Mouse (Mus musculus) ES-Bruce4 (cell line): ENCODE measurements around the gene Ifitm3. TPM values are rescaled to one million over a fixed set of nuclear protein-coding genes. Genes with fewer than 3 reads are reported as not detected.

Source experiments
- H3K27ac ChIP-seq: 2 replicates; pipeline ENCODE4 v1.5.1; 2012; ENCODE audit warnings: low read length, inconsistent platforms; ENCODE audit not compliant: insufficient read depth
- H3K27me3 ChIP-seq: 2 replicates; pipeline ENCODE4 v1.6.1; 2012; ENCODE audit warnings: mild to moderate bottlenecking, low read length, inconsistent platforms; ENCODE audit not compliant: control insufficient read depth, poor library complexity, insufficient read depth, severe bottlenecking
- H3K36me3 ChIP-seq: 2 replicates; pipeline ENCODE4 v1.6.1; 2012; ENCODE audit warnings: inconsistent platforms, mild to moderate bottlenecking, low read length, moderate library complexity; ENCODE audit not compliant: control insufficient read depth, poor library complexity, insufficient read depth, severe bottlenecking
- H3K4me1 ChIP-seq: one replicate; pipeline ENCODE4 v1.8.1; 2011; ENCODE audit warnings: low read length; ENCODE audit not compliant: control insufficient read depth, insufficient read depth
- H3K4me3 ChIP-seq: 2 replicates; pipeline ENCODE4 v1.5.1; 2011; ENCODE audit warnings: low read depth, mild to moderate bottlenecking, low read length
- H3K9ac ChIP-seq: 2 replicates; pipeline ENCODE4 v1.6.1; 2012; ENCODE audit warnings: low read depth, mild to moderate bottlenecking, inconsistent platforms; ENCODE audit not compliant: poor library complexity, severe bottlenecking
- H3K9me3 ChIP-seq: replicated peaks from 2 replicates; pipeline ENCODE4 v1.6.1; 2012; ENCODE audit warnings: mild to moderate bottlenecking, low read length, inconsistent platforms; ENCODE audit not compliant: control insufficient read depth, poor library complexity, insufficient read depth, severe bottlenecking
- CTCF ChIP-seq: IDR thresholded peaks from one replicate; pipeline ENCODE4 v1.8.1; 2011; ENCODE audit warnings: low read depth, low read length
- EP300 ChIP-seq: IDR thresholded peaks from 2 replicates; pipeline ENCODE4 v1.6.1; 2011; ENCODE audit warnings: low read depth, low read length; ENCODE audit not compliant: insufficient read depth
- POLR2A ChIP-seq: IDR thresholded peaks from one replicate; pipeline ENCODE4 v1.8.1; 2011; ENCODE audit warnings: low read length; ENCODE audit not compliant: insufficient read depth
- polyA plus RNA-seq: library from polyadenylated mRNA; stranded (reverse); fragments of >200 nt; gene quantifications from 2 replicates; pipeline ENCODE4 v1.2.4, GENCODE M21; 2011; ENCODE audit warnings: low read depth; ENCODE audit not compliant: missing spikeins, insufficient read depth, insufficient read length

The Ifitm3 gene
- polyA plus RNA-seq, 1 experiment = 410 TPM

GRCm38 (mm10) chr7:141016707-141017697 is 6.4 kb upstream of the Ifitm3 start:
- TF ChIP-seq EP300 (no peak), POLR2A (no peak), CTCF (no peak)
- no peak overlapping the region for H3K27ac ChIP-seq
- no peaks in the 10 kb centered on the region for H3K9me3 ChIP-seq
- H3K36me3 ChIP-seq = no peaks in the 10 kb centered on the region
- H3K4me1 ChIP-seq = peaks cover 5% of the 10 kb centered on the region
- no peak overlapping the region for H3K9ac ChIP-seq
- H3K27me3 ChIP-seq = no peaks in the 10 kb centered on the region
- H3K4me3 ChIP-seq = no peak overlapping the region

- Histone ChIP-seq H3K9me3 (no peaks in the 10 kb centered on the region), H3K27me3 (no peaks in the 10 kb centered on the region), H3K9ac (peak overlapping the region; percentile 63), H3K36me3 (no peaks in the 10 kb centered on the region), H3K27ac (peak overlapping the region; percentile 95), H3K4me3 (no peak overlapping the region), H3K4me1 (peaks cover 13% of the 10 kb centered on the region)
- TF ChIP-seq CTCF (no peak), POLR2A (no peak)
Measured at GRCm38 (mm10) chr7:141011238-141011770, 734 bp upstream of the Ifitm3 start.

- no peak for TF ChIP-seq CTCF
- no peak for TF ChIP-seq EP300
- H3K27ac ChIP-seq = peak overlapping the region; percentile 87
- no peaks in the 10 kb centered on the region for H3K36me3 ChIP-seq
- H3K4me3 ChIP-seq = peak overlapping the region; percentile 87
- H3K9me3 ChIP-seq = no peaks in the 10 kb centered on the region
- H3K9ac ChIP-seq = peak overlapping the region; percentile 63
- no peaks in the 10 kb centered on the region for H3K27me3 ChIP-seq
- peaks cover 13% of the 10 kb centered on the region for H3K4me1 ChIP-seq
Measured at GRCm38 (mm10) chr7:141009665-141010064, 905 bp downstream of the Ifitm3 start.

- no peaks in the 10 kb centered on the region for H3K27me3 ChIP-seq
- peak overlapping the region; percentile 87 for H3K4me3 ChIP-seq
- no peaks in the 10 kb centered on the region for H3K9me3 ChIP-seq
- H3K36me3 ChIP-seq = no peaks in the 10 kb centered on the region
- H3K27ac ChIP-seq = peak overlapping the region; percentile 95
- H3K9ac ChIP-seq = peak overlapping the region; percentile 63
- TF ChIP-seq CTCF = peak; percentile 97
- peak; percentile 84 for TF ChIP-seq EP300
- no peak for TF ChIP-seq POLR2A
- peaks cover 13% of the 10 kb centered on the region for H3K4me1 ChIP-seq
Measured at GRCm38 (mm10) chr7:141008938-141009660, 1.5 kb downstream of the Ifitm3 start.

GRCm38 (mm10) chr7:141008312-141008761 is 2.2 kb downstream of the Ifitm3 start:
- peak overlapping the region; percentile 95 for H3K27ac ChIP-seq
- H3K4me3 ChIP-seq = peak overlapping the region; percentile 37
- H3K9ac ChIP-seq = no peak overlapping the region; the same call in 1 of the 2 replicates
- TF ChIP-seq EP300 = peak; percentile 83
- no peak for TF ChIP-seq POLR2A
- TF ChIP-seq CTCF = peak; percentile 42
- H3K27me3 ChIP-seq = no peaks in the 10 kb centered on the region
- H3K4me1 ChIP-seq = peaks cover 13% of the 10 kb centered on the region
- no peaks in the 10 kb centered on the region for H3K9me3 ChIP-seq
- no peaks in the 10 kb centered on the region for H3K36me3 ChIP-seq
